Mouse (Mus musculus): ENCODE data around the gene Nans. TPM values are rescaled to one million over a fixed set of nuclear protein-coding genes. Genes with fewer than 3 reads are reported as not detected.

Nans gene
- total RNA-seq (2021), result 10 to 100 TPM; 17.6 to 19.9 TPM
- long read RNA-seq, experiment 1, transcript Nans-201 (6 exons, 2,179 nt), result major isoform, 25 of 33 reads
- long read RNA-seq, experiment 1, partial matches to known transcripts, result 3 of 33 reads
- long read RNA-seq, experiment 1, other reads (novel, unspliced or antisense), result 5 of 33 reads
- long read RNA-seq, experiment 2, transcript Nans-201 (6 exons, 2,179 nt), result major isoform, 15 of 17 reads
- long read RNA-seq, experiment 2, partial matches to known transcripts, result 2 of 17 reads
- long read RNA-seq, experiment 2, other reads (novel, unspliced or antisense), result 0 of 17 reads

DNA sequence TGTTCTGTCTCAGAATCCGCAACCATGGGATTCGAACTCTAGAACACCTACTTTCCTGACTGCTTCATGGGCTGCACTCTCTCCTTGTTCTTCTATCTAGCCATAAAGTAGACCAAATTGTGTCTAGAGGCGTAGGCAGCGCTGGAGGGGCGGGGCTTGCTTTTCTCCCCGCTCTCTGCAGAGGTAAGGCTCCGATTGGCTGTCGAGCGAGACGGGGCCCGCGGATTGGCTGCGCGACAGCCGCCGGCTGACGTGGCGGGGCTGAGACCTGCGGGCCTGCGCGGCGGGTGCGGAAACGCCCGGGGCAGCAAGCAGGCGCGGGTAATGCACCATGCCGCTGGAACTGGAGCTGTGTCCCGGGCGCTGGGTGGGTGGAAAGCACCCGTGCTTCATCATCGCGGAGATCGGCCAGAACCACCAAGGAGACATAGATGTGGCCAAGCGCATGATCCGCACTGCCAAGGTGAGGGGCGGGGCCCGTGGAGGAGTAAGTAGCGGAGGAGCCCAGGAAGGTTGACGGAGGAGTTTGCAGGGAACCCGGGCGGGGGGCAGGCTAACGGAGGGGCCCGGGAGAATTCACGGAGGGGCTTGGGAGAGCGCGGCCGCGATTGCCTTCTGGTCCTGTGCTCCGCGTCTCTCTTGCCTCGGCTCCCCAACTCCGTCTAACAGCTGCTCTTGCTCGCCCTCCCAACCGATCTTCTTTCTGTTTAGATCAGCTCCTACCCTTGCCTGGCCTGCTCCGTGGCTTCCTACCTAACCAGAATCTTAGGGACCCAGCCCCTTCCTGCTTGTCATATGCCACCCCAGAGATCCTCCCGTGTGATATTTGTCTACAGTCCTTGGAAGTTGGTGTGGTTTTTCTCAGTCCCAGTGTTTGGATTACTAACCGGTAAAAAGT, at the start of gene Nans:
Gene Nans, plus strand, starts transcription at position 221 of the 898 bp plus-strand sequence.
- peak; percentile 95 for DNase-seq (ENCODE audit: low spot score)

DNA sequence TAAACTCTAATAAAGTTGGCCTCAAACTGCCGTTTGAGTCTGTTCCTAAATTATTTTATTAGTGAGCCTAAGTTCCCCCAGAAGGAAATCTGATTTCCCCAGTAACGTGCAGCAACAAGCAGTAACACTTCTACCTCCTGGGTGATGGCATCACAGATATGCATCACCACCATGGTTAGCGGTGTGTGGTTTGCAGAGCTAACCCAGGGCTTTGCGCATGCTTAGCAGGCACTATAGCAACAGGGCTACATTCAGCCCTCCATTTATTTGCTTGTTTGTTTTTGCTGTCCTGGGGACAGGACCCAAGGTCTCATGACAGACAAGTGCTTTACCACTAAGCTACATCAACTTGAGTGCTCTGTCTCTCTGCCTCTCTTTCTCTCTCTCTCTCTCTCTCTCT, 46.5 kb upstream of the Nans start:
- no peak for DNase-seq (ENCODE audit: low spot score)

- no peak for DNase-seq (ENCODE audit: low spot score)
Observed at GRCm38 (mm10) chr4:46445237-46445945, 43.7 kb upstream of the Nans start.

DNA sequence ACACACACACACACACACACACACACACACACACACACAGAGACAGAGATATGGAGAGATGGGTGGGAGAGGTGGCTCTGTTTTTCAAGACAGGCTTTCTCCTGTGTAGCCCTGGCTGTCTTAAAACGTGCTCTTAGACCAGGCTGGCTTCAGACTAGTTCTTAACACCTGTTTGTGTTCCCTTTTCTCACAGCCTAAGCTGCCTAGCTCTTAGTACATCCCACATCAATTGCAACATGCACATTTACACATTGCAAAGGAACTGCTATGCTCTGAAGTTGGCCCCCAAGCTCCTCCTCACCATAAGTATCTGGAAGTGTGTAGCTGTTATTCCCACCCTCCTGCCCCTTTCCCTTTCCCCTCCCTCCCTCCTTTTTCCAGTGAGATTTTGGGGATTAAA, 41.6 kb upstream of the Nans start:
- DNase-seq (ENCODE audit: low spot score), result no peak

GRCm38 (mm10) chr4:46448886-46449285, 40.2 kb upstream of the Nans start:
- DNase-seq (ENCODE audit: low spot score), result no peak

GRCm38 (mm10) chr4:46450020-46450518, 39.0 kb upstream of the Nans start:
- no peak for DNase-seq (ENCODE audit: low spot score)

- DNase-seq (ENCODE audit: low spot score), result peak; percentile 91
Observed at GRCm38 (mm10) chr4:46450519-46451131, 38.4 kb upstream of the Nans start, which contains the start of gene Anp32b. Anp32b (plus strand) TSS chr4:46450902.

- peak; percentile 71 for DNase-seq (ENCODE audit: low spot score)
Observed at GRCm38 (mm10) chr4:46451240-46451757, 37.7 kb upstream of the Nans start.

GRCm38 (mm10) chr4:46451758-46452480, 37.1 kb upstream of the Nans start:
- peak; percentile 67 for DNase-seq (ENCODE audit: low spot score)

DNA sequence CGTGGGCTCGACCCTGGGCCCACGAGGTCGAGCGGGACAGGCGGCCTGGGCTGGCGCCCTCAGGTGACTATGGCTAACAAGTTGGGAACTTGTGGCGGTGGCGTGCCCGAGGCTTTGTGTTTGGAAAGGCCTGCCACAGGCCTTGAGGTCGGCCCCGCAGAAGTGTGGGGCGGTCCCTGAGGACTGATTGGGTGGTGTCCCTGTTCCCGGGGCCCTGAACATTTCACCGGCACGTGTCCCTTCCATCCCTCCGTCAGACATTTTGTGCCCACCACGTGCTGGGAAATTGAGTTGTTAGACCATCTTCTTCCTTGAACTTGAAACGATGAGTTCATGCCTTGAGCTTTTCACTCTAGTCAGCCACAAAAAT, 36.6 kb upstream of the Nans start:
- peak; percentile 37 for DNase-seq (ENCODE audit: low spot score)

DNA sequence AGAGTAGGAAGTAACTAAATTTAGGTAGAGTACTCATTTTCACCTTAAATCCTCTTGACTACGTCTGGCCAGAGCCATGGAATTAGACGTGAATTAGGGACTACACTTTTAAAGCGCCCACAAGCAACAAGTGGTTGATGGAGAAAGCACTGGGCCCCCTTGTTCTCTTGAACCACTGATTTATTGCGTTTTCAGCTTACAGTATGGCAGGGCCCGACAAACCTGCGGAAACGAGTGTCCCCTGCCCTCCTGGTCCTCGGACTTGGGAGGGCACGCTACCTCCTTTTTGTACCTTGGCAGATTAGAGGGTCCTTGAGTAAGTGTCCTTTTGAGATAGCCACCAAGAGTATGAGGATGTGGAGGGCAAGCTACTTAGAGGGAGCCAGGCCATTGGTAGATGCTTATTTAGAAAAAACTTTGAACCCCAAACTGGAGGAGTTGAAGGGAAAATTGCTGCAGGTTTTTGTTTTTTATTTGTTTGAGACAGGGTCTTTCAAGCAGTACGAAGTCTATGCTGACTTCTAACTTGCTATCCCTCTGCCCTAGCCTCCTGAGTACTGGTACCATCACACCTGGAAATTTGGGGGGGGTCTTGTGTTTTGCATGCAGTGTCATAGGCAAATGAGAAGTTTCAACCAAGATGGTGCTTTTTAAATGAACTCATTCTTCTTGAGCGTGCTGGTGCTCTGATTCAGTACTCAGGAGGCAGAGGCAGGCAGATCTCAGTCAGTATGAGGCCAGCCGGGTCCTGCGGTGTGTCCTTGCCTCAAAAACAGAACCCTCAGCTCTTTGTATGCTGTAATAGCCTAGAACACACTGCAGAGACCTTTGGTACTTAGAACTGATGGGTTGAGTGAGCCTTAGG, 36.0 kb upstream of the Nans start:
- no peak for DNase-seq (ENCODE audit: low spot score)

DNA sequence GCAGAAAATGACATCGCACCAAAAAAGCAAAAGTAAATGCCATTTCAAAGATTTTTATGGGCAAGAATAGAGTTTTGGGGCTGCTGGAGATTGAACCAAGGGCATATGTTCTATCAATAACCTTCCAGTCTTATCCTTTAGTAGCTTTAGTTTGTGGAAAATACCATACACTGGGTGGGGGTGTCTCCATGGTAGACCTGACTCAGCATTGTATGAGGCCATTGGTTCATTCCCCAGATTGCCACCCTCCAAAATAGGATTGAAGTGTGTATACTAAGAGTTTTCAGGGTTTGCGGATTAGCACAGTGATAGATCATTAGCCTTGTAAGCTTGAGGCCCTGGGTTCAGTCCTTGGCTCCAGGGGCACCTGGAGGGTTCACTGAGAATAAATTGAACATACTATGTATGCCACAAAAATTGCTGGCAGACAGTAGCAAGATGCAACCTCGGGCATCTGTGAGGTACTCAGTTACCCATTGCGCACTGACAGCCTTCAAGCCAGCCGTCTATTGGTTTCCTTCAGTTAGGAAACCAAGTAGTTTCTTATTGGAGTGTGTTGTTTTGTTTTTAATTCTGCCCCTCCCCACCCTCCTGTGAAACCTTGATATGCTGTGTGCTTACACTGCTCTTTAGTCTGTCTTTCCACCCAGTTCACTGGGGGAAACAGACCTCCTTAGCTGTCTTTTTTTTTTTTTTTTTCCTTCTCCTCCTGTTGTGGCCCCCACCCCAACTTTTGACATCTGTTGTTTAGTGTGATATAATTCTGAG, 34.8 kb upstream of the Nans start:
- DNase-seq (ENCODE audit: low spot score), result no peak

- DNase-seq (ENCODE audit: low spot score), result no peak
Observed at GRCm38 (mm10) chr4:46456762-46457161, 32.3 kb upstream of the Nans start.

DNA sequence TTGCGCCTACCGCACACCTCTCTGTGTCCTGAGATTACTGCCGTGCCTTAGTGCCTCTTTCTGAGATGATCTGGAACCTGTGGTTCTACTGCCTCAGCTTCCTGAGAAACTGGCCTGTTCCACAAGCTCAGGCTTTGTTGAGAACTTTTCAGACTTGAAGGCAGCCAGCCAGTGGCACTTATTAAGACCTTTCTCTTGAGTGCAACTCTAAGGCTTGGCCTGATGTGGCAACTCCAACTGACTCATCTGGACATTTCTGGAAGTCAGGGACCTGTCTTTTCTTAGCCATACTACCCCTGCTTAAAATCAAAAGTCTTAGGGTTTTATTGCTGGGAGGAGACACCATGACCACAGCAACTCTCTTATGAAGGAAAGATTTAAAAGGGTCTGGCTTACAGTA, 31.9 kb upstream of the Nans start:
- no peak for DNase-seq (ENCODE audit: low spot score)

- no peak for DNase-seq (ENCODE audit: low spot score)
Observed at GRCm38 (mm10) chr4:46458411-46458810, 30.6 kb upstream of the Nans start.

- DNase-seq (ENCODE audit: low spot score), result no peak
Observed at GRCm38 (mm10) chr4:46463130-46463830, 25.8 kb upstream of the Nans start.

GRCm38 (mm10) chr4:46465740-46466139, 23.3 kb upstream of the Nans start:
- no peak for DNase-seq (ENCODE audit: low spot score)

DNA sequence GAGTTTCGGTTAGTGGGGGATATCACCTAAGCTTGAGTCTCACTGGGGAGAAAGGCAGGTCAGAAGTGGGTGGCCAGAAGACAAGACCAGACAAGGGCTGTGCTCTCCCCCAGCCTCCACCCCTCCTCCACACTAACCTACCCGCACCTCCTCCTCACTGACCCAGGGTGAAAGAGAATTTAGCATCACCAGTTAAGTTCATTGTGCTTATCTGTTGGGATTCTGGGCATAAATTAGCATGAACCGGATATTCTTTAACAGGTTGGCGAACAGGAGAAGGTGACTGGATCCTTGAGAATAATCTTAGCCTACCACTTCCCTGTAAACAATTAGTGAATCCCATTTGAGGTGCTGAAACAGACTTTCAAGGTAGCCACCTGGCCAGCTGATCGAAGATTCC, 13.9 kb upstream of the Nans start:
- no peak for DNase-seq (ENCODE audit: low spot score)
